Mouse (Mus musculus): Measurements from ENCODE around the gene Tacr3. TPM values are rescaled to one million over a fixed set of nuclear protein-coding genes. Genes with fewer than 3 reads are reported as not detected.

Tacr3 gene
- total RNA-seq (2021), result 1 to 10 TPM; 2.0 to 3.3 TPM

- intact Hi-C loops (cut with DNase I), result no loop called here
Measured at GRCm38 (mm10) chr3:134828875-134829530, at the start of gene Tacr3. TSS of gene Tacr3 (plus strand) at chr3:134829007.

DNA sequence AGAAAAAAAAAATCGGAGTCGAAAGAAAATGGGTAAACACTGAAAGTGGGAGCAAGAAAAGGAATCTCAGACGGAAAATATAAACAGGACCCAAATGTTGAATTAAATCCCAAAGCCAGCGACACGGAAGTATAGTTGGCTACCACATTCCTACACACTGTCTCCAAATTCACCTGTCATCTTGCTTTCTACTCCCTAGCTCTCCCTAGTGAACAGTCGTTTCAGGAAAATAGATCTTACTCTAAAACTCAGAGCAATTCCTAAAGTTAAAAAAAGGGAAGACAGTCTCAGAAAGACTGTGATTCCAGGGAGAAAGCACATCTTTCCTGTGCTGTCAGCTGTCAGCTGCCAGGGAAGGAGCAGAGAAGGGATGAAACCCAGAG, 324 bp upstream of the Tacr3 start:
- intact Hi-C loops (cut with DNase I), result no loop called here
- DNase-seq, result no peak

More at GRCm38 (mm10) chr3:134828875-134829530, at the start of gene Tacr3:
- peak; percentile 8 for DNase-seq

DNA sequence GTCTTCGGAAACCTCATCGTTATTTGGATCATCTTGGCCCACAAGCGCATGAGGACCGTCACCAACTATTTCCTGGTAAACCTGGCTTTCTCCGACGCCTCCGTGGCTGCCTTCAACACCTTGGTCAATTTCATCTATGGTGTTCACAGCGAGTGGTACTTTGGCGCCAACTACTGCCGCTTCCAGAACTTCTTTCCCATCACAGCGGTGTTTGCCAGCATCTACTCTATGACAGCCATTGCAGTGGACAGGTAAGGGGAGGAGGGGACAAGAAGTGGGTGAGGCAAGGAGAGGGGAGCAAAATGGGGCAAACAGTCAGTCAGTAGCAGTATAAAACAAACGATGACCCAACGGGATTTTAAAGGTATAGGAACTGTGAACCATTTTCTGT, 719 bp downstream of the Tacr3 start:
- intact Hi-C loops (cut with DNase I), result no loop called here
- no peak for DNase-seq

GRCm38 (mm10) chr3:134851342-134851741, 22.5 kb downstream of the Tacr3 start:
- intact Hi-C loops (cut with DNase I), result no loop called here

GRCm38 (mm10) chr3:134877701-134878100, 48.9 kb downstream of the Tacr3 start:
- DNase-seq, result no peak
- intact Hi-C loops (cut with DNase I), result no loop called here

More at GRCm38 (mm10) chr3:134851342-134851741, 22.5 kb downstream of the Tacr3 start:
- DNase-seq, result no peak

GRCm38 (mm10) chr3:134895831-134896230, 67.0 kb downstream of the Tacr3 start:
- intact Hi-C loops (cut with DNase I), result no loop called here
- no peak for DNase-seq

DNA sequence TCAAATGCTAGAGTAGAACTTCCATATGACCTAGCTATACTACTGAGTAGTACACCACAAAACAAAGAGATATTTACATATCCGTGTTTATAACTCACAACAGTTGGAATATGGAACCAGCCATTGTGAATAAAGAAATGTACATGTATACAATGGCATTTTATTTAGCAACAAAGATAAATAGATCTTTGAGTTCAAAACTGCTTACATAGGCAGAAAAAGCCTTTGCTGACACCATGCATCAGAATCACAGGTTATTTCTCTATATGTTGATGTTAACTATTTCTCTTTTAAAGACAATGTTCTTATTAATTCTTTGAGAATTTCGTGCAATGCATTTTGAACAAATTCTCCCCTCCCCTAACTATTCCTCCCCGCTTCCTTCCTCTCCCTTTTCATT, 80.1 kb downstream of the Tacr3 start:
- DNase-seq, result no peak
- intact Hi-C loops (cut with DNase I), result no loop called here

GRCm38 (mm10) chr3:134934703-134935102, 105.9 kb downstream of the Tacr3 start:
- DNase-seq, result no peak

DNA sequence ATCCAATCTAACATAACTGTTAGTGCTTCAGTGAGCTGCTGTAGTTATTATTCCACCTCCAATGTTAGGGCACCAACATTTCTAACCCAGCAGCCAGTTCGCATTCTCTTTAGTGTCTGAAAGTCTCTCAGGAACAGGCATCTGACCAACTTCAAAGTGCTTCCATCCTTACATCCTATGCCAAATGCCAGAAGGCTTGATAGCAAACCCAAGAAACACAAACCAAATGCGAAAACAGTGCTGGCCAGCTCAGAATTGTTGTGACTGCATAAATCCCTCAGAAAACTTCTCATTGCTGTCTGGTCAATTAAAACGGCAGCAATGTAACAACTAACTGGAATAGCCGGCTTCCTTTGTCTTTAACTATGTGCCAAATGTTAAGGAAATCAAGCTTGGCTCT, 106.7 kb downstream of the Tacr3 start:
- intact Hi-C loops (cut with DNase I), result no loop called here
- DNase-seq, result no peak

More at GRCm38 (mm10) chr3:134934703-134935102, 105.9 kb downstream of the Tacr3 start:
- intact Hi-C loops (cut with DNase I), result no loop called here

GRCm38 (mm10) chr3:134963461-134963860, 134.7 kb downstream of the Tacr3 start:
- peak; percentile 30 for DNase-seq
- intact Hi-C loops (cut with DNase I), result no loop called here

- DNase-seq, result no peak
- intact Hi-C loops (cut with DNase I), result no loop called here
Measured at GRCm38 (mm10) chr3:134978902-134979301, 150.1 kb downstream of the Tacr3 start.

GRCm38 (mm10) chr3:134980140-134980539, 151.3 kb downstream of the Tacr3 start:
- DNase-seq, result no peak
- intact Hi-C loops (cut with DNase I), result no loop called here
